Comparison of ENCODE assay signal across 9 mouse cellular contexts in genomic region chr15:83991461-83991860, GRCm38 (mm10).
DNase-seq lines count a peak whose midpoint lies in the region; ATAC-seq and TF ChIP-seq lines count a peak whose summit lies in the region.
"Had no signal": no experiment of that assay in that cellular context is flagged by ENCODE, and none has a peak within 500 bp of the region (broad histone marks: within the 10 kb centered on the region; RNA-seq: fewer than 3 reads in every experiment).

No protein-coding gene starts in this region.

- ATAC-seq in kidney, embryonic 16.5 days (ENCODE audit: low FRiP score, low TSS enrichment): peak; percentile 42; the same call in 1 of the 2 replicates
- ATAC-seq in forebrain, postnatal 0 days: no peak
- ATAC-seq in megakaryocyte progenitor cell, adult 5-6 weeks (replicated peaks; ENCODE audit: poor library complexity): no peak
- ATAC-seq in megakaryocyte, adult 5-6 weeks (ENCODE audit: poor library complexity, severe bottlenecking): no peak
- ATAC-seq: liver, embryonic 12.5 days had no signal

- 7% methylated on average over 3 of the region's 3 CpGs for WGBS in kidney, embryonic 16.5 days
- 18% methylated on average over 3 of the region's 3 CpGs for WGBS in forebrain, postnatal 0 days

- peaks cover 13% of the 10 kb centered on the region for H3K4me1 ChIP-seq in kidney, embryonic 16.5 days (ENCODE audit: insufficient read depth, low read length)
- peaks cover 9% of the 10 kb centered on the region for H3K4me1 ChIP-seq in forebrain, postnatal 0 days (ENCODE audit: insufficient read depth)
- H3K4me1 ChIP-seq: liver, embryonic 12.5 days had no signal

- no peak overlapping the region for H3K4me2 ChIP-seq in kidney, embryonic 16.5 days (replicated peaks; ENCODE audit: low read depth, low read length)
- H3K4me2 ChIP-seq in forebrain, postnatal 0 days (ENCODE audit: low read depth): no peak overlapping the region
- H3K4me2 ChIP-seq: liver, embryonic 12.5 days had no signal

- no peaks in the 10 kb centered on the region for H3K36me3 ChIP-seq in kidney, embryonic 16.5 days (ENCODE audit: insufficient read depth, low read length)
- no peaks in the 10 kb centered on the region for H3K36me3 ChIP-seq in forebrain, postnatal 0 days (ENCODE audit: insufficient read depth)
- H3K36me3 ChIP-seq: liver, embryonic 12.5 days had no signal

- DNase-seq in kidney, postnatal 25 days: no peak
- DNase-seq in brain, embryonic 14.5 days (ENCODE audit: low read depth): peak; percentile 31
- DNase-seq in forebrain, postnatal 0 days: no peak
- peak; percentile 73 for DNase-seq in mesoderm, embryonic 11.5 days (ENCODE audit: low read depth, low spot score)
- DNase-seq in left cerebral cortex, adult 8-10 months (ENCODE audit: low spot score in 2 of 2): no peak

- no peak for TF ChIP-seq CTCF in brain, embryonic 14.5 days (IDR thresholded peaks at IDR 0.05; ENCODE audit: borderline replicate concordance, extremely low read depth, insufficient read depth, insufficient read length)
- no peak for TF ChIP-seq CTCF in forebrain, postnatal 0 days (IDR thresholded peaks at IDR 0.05; ENCODE audit: low read depth)

- H3K27me3 ChIP-seq in kidney, embryonic 16.5 days (ENCODE audit: insufficient read depth, low read length): 0 out of 2 replicates have a peak, but pooled peaks cover 3% of the 10 kb centered on the region
- H3K27me3 ChIP-seq in forebrain, postnatal 0 days (ENCODE audit: insufficient read depth, low read length): no peaks in the 10 kb centered on the region
- H3K27me3 ChIP-seq: liver, embryonic 12.5 days had no signal

- H3K27ac ChIP-seq in kidney, embryonic 16.5 days (ENCODE audit: low read length): no peak overlapping the region
- peak overlapping the region; percentile 75 for H3K27ac ChIP-seq in forebrain, postnatal 0 days (ENCODE audit: low read depth, low read length)
- H3K27ac ChIP-seq: liver, embryonic 12.5 days had no signal

- H3K4me3 ChIP-seq in kidney, embryonic 16.5 days (ENCODE audit: low read length): no peak overlapping the region
- H3K4me3 ChIP-seq in forebrain, postnatal 0 days (ENCODE audit: low read depth, low read length): no peak overlapping the region
- H3K4me3 ChIP-seq: liver, embryonic 12.5 days had no signal

- TF ChIP-seq POLR2A in brain, embryonic 14.5 days (IDR thresholded peaks at IDR 0.05; ENCODE audit: borderline replicate concordance, extremely low read depth, insufficient read depth, insufficient read length, poor library complexity, severe bottlenecking): no peak

- no peaks in the 10 kb centered on the region for H3K9me3 ChIP-seq in kidney, embryonic 16.5 days (ENCODE audit: low read length)
- no peaks in the 10 kb centered on the region for H3K9me3 ChIP-seq in forebrain, postnatal 0 days (ENCODE audit: low read length)
- H3K9me3 ChIP-seq: liver, embryonic 12.5 days had no signal

- 0 out of 2 replicates have a peak overlapping the region, but pooled peaks have one; percentile 6 for H3K9ac ChIP-seq in kidney, embryonic 16.5 days (replicated peaks; ENCODE audit: low read length)
- H3K9ac ChIP-seq in forebrain, postnatal 0 days: no peak overlapping the region
- H3K9ac ChIP-seq: liver, embryonic 12.5 days had no signal

Comparison
In these comparisons a context has a peak if more than half of its experiments do, and no peak if none do; other contexts are left out.
1. DNase-seq: peak in brain, embryonic 14.5 days (single experiment) and mesoderm, embryonic 11.5 days (single experiment); none in kidney, postnatal 25 days (0 of 2), forebrain, postnatal 0 days (single experiment) and left cerebral cortex, adult 8-10 months (0 of 2).